Mouse (Mus musculus) megakaryocyte progenitor cell, adult 5-6 weeks (primary cell): ENCODE results near the gene Orm1. TPM values are rescaled to one million over a fixed set of nuclear protein-coding genes. Genes with fewer than 3 reads are reported as not detected.

ENCODE experiments used
- ATAC-seq: replicated peaks from 2 replicates; pipeline ENCODE4 v1.8.0; 2016; ENCODE audit warnings: mild to moderate bottlenecking, moderate TSS enrichment, inconsistent platforms; ENCODE audit not compliant: poor library complexity
- total RNA-seq, 2 experiments: library from RNA; stranded (forward) in 1 of 2; stranded (reverse) in 1 of 2; fragments of 157-497, 149-512 nt in 1 of 2; fragments of 200-1000 nt in 1 of 2; gene quantifications; 2 replicates each; pipeline versions ENCODE4 v1.2.3 to v1.2.4; 2015 to 2017

Orm1 gene
- total RNA-seq, 2 experiments from 2014 or later, result 1.5 to 6.6 TPM

DNA sequence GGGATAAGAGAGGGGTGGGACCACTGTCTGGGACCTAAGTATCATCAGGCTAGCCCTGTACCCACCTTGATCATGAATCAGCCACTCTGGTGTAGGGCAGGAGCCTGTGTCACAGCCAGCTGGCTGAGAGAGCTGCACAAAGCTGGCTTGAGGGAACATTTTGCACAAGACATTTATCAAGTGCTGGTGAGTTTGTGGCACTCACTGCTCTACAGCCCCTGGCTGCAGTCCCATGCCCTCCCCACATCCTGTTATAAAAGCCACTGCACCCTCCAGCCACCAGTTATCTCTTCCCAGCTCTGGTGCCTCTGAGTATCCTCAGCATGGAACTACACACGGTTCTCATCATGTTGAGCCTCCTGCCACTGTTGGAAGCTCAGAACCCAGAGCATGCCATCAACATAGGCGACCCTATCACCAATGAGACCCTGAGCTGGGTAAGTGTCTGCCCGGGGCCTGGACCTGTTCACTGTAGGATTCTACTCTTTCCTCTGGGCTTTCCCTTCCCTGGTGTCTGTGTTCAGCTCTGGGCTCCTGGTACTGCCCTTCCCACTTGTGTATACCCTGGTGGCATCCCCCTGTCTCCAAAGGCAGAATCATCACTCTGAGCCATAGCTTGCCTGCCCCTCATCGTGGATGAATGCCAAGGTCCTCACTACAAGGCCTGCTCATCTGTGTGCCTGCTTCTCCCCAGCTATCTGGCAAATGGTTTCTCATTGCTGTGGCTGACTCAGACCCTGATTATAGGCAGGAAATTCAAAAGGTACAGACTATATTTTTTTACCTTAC is 11.7 kb downstream of the Orm1 start, which contains the start of gene Orm3:
Gene Orm3, plus strand, starts transcription at position 286 of the 789 bp plus-strand sequence.
- ATAC-seq, result peak; percentile 63

DNA sequence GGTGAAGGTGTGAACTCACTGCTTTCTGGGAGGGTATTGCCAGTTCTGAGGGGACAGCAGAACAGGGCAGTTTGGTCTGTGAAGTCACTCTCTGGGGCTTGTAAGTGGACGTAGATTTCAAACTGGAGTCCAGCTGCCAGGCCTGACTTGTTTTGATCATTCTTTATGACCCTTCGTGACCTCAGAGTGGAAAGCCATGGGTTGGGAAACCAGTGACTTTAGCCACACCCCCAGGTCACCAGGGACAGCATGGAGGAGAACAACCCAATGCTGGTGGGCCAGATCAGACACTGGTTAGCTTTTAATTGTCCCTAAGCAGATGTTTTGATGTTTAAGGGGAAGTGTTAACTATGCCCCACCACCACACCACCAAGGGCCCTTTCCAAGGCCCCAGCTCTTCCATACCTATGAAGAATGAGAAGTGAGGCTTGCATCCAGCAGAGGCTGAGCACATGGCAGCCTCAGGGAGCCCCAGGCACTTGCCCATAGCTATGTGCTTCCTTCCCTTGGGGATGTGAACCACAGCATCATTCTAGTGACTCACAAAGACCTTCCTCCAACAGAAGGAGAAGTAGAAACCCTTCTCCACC is 12.7 kb downstream of the Orm1 start:
- peak; percentile 52 for ATAC-seq

DNA sequence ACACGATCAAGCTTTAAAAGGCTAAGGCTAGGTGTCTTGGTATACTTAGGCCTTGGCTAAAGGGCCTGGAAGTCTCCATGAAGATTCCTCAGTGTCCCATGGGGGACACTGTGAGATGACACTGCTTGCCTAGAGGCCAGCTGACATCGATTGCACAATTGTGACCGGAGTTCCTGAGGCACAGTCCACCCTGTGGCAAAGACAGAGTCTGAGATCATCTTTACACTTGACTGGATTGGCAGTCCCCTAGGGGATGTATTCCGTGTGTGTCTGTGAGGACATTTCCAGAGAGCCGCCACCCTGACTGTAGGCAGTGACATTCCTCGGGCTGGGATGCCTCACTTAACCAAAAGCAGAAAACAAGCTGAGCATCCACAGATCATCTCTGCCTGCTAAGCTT is 15.5 kb downstream of the Orm1 start:
- ATAC-seq, result no peak

DNA sequence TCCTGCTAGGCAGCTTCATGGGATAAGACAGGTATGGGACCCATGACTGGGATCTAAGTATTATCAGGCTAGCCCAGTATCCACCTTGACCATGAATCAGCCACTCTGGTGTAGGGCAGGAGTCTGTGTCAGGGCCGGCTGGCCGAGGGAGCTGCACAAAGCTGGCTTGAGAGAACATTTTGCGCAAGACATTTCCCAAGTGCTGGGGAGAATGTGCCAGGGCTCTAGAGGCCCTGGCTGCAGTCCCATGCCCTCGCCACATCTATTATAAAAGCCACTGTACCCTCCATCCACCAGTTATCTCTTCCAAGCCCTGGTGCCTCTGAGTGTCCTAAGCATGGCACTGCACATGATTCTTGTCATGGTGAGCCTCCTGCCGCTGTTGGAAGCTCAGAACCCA is 17.8 kb downstream of the Orm1 start, which contains the start of gene Orm2:
Gene Orm2, plus strand, starts transcription at position 300 of the 400 bp plus-strand sequence.
- ATAC-seq, result peak; percentile 15; the same call in 1 of the 2 replicates

- peak; percentile 82 for ATAC-seq
These were observed 24.2 kb downstream of the Orm1 start for GRCm38 (mm10) chr4:63368577-63368976.

DNA sequence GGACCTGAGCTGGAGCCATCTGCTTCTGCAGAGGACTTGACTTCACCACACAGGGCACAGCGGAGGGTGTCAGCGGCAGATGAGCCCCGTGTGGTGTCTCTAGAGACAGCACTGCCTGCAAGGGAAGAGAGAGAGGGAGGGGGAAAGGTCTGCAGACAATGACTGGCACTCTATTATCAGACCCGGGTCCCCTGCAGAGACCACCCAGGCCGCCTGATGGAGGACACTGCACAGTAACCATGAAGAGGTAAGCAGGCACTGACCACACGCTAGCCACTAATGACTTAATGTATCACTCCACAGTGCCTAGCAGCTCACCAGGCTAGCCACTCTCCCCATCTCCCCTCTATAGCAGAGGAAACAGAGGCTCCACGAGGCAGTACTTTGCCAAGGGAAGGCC is 26.5 kb downstream of the Orm1 start:
- no peak for ATAC-seq

GRCm38 (mm10) chr4:63371890-63372289 is 27.5 kb downstream of the Orm1 start:
- peak; percentile 63 for ATAC-seq

- peak; percentile 21 for ATAC-seq
These were observed 29.0 kb downstream of the Orm1 start for GRCm38 (mm10) chr4:63373404-63373803.

GRCm38 (mm10) chr4:63374331-63374730 is 30.0 kb downstream of the Orm1 start:
- ATAC-seq, result peak; percentile 69

DNA sequence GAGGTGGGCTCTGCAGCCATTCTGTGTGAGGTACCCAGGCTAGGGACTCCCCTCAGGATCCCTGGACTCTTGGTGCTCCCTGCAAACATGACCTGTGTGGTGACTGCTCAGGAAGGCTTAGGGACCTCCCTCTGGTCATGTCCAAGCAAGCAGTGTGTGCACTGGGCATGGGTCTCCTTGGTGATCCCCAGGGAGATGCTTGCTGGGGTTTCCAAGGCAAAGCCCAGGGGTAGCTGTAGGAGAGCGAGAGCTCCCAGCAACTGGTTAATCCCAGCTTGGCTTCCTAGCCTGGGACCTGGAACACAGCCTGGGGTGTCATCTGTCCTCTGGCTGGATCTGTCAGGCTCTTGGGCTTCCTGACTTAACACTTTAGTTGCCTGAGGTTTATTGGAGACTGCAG is 31.0 kb downstream of the Orm1 start:
- no peak for ATAC-seq

GRCm38 (mm10) chr4:63377483-63377882 is 33.1 kb downstream of the Orm1 start:
- ATAC-seq, result no peak

DNA sequence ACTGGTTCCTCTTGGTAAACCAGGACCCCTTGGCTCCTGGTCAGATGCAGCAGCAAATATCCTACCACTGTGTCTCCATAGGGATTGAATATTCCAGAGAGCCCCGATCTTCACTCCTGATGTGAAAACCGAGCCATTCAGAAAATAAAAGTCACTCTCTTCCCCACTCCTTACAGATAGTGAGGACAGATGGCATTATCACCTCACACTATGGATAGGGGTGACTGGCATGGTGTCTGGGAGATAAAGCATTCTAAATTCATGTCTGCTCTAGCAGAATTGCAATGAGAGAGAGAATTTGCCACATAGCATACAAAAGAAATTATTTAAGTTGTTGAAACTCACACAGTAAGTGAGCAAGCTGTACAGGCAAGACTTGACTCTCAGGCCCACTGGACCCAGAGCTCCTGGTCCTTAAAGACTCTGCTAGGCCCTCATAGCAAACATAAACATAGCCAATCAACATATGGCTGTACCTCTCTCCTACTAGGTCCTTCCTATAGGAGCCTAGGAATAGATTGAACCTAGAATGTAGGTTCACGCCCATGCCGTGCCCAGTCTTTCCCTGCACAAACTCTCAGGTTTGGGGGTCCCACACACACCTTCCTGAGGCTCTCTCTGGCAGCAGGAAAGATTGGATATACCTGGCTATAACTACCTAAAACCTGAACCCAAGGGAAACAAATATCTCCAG is 38.5 kb downstream of the Orm1 start:
- peak; percentile 27; the same call in 1 of the 2 replicates for ATAC-seq

DNA sequence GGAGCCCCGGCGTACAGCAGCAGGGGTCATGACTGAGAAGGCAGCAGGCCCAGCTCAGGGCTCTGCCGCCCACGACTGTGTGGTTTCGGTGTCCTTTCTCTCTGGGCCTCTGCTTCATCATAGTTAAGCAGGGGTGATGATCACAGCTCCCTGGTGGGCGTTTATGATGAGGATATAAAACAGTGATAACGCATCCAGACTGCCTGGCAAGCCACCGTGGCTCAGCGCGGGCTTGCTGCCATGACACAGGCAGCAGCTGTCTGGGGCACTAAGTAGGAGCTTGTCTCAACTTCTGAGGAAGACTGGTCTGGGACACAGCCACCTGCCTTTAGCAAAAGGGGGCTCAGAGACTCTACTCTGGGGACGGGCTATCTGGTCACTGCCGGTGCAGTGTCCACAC is 39.1 kb downstream of the Orm1 start:
- peak; percentile 45 for ATAC-seq

DNA sequence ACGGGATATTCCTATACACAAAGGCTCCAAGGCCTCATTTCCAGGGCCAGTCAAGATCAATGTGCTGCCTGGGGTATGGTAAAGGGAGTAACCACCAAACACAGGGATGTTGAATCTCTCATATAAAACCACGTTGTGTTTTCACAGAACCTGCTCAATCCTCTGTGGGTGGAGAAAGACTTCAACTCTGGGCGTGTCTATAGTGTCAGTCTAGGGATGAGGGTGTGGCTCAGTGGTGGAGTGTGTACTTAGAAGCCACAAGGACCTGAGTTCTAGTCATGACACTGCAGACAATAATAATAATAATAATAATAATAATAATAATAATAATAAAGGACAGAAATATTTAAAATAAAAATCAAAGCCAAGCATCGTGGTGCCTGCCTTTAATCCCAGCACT is 39.9 kb downstream of the Orm1 start:
- 0 out of 2 replicates have a peak, but pooled peaks have one; percentile 14 for ATAC-seq

GRCm38 (mm10) chr4:63385253-63385652 is 40.9 kb downstream of the Orm1 start:
- no peak for ATAC-seq

DNA sequence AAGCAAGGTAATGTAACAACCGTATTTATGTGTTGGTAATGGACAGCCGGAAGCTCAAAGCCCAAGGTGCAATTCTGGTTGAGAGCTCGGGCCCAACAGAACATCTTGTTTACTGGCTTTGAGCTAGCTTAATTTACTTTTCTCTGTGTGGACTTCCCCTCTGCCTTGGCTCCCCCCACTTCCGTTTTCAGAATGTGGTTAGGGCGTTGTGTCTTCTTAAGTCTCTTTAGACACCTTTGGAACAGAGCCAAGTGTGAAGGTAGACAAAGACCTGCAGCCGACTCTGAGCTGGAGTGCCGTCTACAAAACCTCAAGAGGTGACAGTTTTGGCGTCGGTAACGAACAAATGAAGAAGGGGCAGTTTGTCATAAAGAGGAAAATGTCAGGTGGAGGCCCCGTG is 41.4 kb downstream of the Orm1 start:
- peak; percentile 37 for ATAC-seq

- no peak for ATAC-seq
These were observed 43.7 kb downstream of the Orm1 start for GRCm38 (mm10) chr4:63388029-63388428.

DNA sequence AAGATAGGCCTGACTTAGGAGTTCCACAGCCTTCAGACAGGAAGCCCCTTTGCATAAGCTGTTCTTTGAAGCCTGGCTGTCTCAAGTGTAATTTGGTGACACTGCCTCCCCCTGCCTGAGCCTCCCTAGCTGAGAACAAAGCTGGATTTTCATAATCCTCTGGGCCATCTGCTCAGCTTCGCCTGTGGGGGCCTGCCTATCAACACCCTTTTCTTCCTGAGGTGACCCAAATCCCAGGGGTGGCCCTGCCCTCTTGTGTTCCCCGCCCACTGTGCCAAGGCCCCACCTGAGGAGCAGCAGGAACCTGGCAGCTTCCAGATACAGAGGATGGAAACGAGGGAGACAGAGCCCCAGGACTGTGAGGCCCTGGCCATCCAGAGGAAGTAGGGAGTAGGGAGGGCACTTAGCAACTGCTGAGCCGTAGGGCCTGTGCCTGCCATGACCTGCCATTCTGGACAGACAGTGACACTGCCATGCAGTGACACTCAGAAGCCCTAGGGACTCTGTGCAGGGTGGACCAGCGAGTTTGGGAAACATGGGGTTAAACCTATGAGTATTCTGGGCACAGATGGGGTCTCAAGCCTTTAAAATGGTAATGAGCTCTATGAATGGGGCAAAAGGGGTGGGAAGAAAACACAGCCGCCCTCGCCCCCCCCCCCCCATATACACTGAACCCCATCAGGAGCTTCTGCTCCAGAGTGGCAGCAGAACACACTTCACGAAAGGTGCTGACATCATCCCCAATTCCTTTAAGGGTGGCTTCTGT is 44.9 kb downstream of the Orm1 start:
- peak; percentile 18; the same call in 1 of the 2 replicates for ATAC-seq

GRCm38 (mm10) chr4:63389887-63390528 is 45.6 kb downstream of the Orm1 start:
- ATAC-seq, result peak; percentile 56

DNA sequence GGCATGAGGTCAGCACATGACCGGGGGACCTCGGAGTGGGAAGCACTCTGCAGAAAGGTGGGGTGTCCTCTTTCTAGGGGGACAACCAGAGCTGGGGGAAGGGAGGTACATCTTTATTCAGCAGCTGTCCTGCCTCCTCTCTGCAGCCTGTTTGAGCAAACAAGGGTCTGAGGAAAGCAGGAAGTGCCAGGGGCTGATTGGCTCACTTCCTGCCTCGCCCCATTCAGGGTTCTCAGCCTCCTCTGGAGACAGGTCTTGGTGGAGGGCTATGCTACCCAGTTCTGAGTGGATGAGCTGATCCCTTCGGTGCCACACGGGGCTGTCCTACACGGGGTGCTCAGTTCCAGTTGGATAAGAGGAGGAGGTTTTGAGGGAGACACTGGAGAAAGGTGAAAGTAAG is 47.0 kb downstream of the Orm1 start:
- peak; percentile 67 for ATAC-seq
